Mouse (Mus musculus) liver, postnatal 0 days (tissue): ENCODE results near the gene Scube2.
A peak's percentile ranks its signal among the peaks of the same experiment; 100 is the strongest.

Experiments
- CTCF ChIP-seq: sonication (generic); IDR thresholded peaks from 2 replicates; pipeline ENCODE4 v1.5.1; 2016; ENCODE audit warnings: antibody characterized with exemption, low read depth
- EP300 ChIP-seq: IDR thresholded peaks from 2 replicates; pipeline ENCODE4 v1.6.1; 2016; ENCODE audit warnings: antibody characterized with exemption, low read depth, mild to moderate bottlenecking

DNA sequence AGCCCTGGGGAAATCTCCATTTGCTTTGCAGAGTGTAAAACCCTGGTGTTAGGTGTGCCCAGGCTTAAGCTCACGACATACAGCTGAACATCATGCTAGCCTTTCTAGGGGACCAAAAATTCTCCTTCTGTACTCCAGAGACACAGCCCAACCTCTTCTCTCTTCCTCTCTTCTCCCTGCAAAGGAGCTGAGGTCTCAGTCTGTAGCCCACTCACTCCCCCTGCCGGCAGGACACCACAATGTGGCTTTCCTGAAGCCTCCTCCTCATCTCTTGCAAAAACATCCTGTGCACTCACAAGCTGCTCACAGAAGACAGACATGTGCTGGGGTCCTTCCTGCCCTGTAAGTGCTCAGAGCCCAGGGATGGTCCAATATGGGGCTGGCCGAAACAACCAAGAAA lies 27.1 kb upstream of the Scube2 start:
- TF ChIP-seq CTCF (peak; percentile 84), EP300 (no peak)
